Mouse (Mus musculus) embryonic stem cell, embryonic (primary cell): ENCODE results near the gene Gm27021.

Experiments
- CTCF ChIA-PET, 4 experiments: fragments of 300-600 bp in 2 of 4; fragments of 350-600 bp in 2 of 4; sonication (Branson Sonifier 250); formaldehyde crosslinking; loops; one replicate each; lab custom pipeline; 2022; ENCODE audit warnings: inconsistent platforms in 2 of 4; lab: Charles Lee
- POLR2A ChIA-PET, 4 experiments: fragments of 300-600 bp in 2 of 4; fragments of 350-600 bp in 2 of 4; sonication (Branson Sonifier 250); formaldehyde crosslinking; loops; one replicate each; lab custom pipeline; 2022; ENCODE audit warnings: antibody characterized with exemption in 4 of 4, inconsistent platforms in 1 of 4; lab: Charles Lee

Gene Gm27021

DNA sequence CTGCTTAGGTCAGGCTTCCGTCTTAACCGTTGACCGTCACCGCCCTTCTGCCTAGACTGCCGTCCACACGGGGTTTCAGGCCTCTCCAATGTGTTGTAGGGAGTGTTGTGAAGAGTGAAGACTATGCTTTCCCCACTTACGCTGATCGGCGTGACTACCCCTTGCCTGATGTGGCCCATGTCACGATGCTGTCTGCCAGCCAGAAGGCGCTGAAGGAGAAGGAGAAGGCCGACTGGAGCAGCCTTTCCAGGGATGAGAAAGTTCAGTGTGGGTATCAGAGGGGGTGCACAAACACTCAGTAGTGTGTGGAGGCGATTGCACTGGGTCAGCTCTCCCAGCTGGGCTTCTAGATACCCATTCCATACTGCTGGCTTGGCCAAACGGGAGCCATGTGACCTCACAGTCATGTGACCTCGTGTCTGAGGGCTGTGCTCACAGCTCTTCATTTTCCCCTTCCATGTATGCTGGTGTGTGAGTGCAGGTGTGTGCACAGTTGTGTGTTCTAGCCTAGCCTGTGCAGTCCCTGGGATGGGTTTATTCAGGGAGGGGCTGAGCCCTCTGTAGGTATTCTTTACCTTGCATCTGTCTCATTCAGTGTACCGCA lies 4.8 kb upstream of the Gm27021 start:
- POLR2A ChIA-PET, result interaction anchor here in 3 of 4 experiments (0.9 to 3.5 kb wide), 8 partner anchors 9 to 338 kb away, joined by 3 to 14 read pairs (median 4); partner anchors contain the start of gene Gins2 (in 1 of the 3)
- CTCF ChIA-PET, result interaction anchor here in 1 of 4 experiments (0.8 to 1.5 kb wide), 5 partner anchors 10 to 214 kb away, joined by 3 to 7 read pairs (median 4); no protein-coding TSS in a partner anchor

DNA sequence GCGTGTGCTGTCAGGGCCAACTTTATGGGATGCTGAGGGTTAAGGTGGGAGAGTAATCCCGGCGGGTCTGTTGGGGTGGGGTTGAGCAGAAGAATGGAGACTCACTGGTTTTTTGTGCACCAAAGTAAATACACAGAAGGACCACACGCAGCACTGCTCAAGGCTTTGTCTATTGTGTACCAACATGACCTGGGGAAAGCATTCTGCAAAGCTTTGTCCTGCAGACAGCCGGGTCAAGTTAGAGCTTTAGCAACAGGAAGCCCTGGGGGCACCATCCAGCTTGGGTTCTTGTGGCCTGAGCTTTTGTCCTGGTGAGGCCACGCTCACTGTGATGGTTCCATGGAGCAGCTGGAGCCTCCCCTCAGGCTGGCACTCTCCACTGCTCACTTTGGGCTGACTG lies 3.9 kb upstream of the Gm27021 start:
- POLR2A ChIA-PET, result interaction anchor here in 3 of 4 experiments (0.5 to 3.5 kb wide), 16 partner anchors 10 to 919 kb away, joined by 3 to 14 read pairs (median 3); partner anchors contain the start of gene Gins2 (in 1 of the 3)
- CTCF ChIA-PET, result interaction anchor here in 3 of 4 experiments (0.6 to 1.6 kb wide), 10 partner anchors 12 to 1462 kb away, joined by 3 to 7 read pairs (median 4); partner anchors contain the start of gene Irf8 (in 1 of the 3)

DNA sequence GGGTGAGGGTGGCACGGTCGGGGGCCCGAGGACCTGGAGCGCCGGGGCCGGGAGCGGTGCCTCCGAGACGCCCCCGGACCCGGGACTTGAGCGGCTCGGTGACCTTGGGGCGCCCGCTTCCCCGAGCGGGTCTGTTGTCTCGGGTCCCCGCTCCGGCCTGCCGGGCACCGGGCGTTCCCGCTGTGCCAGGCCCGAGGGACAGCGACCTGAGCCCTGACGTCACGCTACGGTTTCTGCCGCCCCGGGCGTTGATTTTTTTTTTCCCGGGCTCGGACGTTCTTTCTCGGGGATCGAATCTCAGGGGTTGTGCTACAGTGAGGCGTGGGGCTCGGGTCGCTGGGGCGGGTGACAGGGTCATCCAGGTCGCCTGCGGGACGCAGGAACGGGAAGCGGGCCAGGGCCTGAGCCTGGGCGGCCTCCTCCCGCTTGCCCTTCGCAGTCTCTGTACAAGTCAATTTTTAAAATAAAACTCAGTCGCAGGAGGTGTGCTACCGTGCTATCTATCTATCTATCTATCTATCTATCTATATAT lies 561 bp upstream of the Gm27021 start, which contains the start of gene Emc8:
TSS of gene Emc8 (minus strand) at position 200 of the 532 bp plus-strand sequence.
- CTCF ChIA-PET, result interaction anchor here in 3 of 4 experiments (0.6 to 1.4 kb wide), 17 partner anchors 10 to 435 kb away, joined by 3 to 15 read pairs (median 4); no protein-coding TSS in a partner anchor
- POLR2A ChIA-PET, result interaction anchor here (0.7 to 3.0 kb wide), 10 partner anchors 9 to 491 kb away, joined by 3 to 15 read pairs (median 5); partner anchors contain the start of gene Fam92b (in 1 of the 4)

DNA sequence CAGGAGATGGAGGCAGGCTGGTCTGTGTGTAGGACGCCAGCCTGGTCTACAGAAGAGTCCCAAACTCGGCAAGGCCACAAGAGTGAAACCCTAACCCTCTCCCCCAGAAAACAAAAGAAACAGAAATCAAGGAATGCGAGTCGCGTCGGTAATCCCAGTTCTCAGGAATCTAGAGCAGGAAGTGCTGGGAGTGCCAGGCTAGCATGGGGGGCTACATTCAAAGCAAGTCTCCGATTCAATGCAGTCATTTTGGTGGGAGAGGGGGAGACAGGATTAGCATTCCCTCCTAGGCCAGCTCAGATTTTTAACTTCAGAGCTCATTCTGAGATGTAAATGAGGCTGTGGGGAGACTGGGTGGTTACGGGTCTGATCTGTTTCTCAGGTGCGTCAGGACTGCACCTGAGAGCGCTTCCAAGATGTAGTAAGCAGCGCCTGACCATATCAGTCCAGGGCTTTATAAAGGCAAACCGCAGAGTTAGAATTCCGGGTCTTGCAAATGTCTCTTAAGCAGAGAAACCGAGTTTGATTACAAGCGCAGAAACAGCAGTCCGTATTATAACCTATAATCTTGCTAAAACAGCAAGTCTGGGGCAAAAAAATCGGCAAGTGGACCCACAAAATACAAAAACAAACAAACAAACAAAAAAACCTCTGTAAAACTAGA lies 940 bp downstream of the Gm27021 start:
- CTCF ChIA-PET, result interaction anchor here in 2 of 4 experiments (0.6 to 3.0 kb wide), 11 partner anchors 17 to 1451 kb away, joined by 3 to 15 read pairs (median 3); no protein-coding TSS in a partner anchor
- POLR2A ChIA-PET, result interaction anchor here in 3 of 4 experiments (1.0 to 3.0 kb wide), 12 partner anchors 9 to 340 kb away, joined by 3 to 15 read pairs (median 4); no protein-coding TSS in a partner anchor

DNA sequence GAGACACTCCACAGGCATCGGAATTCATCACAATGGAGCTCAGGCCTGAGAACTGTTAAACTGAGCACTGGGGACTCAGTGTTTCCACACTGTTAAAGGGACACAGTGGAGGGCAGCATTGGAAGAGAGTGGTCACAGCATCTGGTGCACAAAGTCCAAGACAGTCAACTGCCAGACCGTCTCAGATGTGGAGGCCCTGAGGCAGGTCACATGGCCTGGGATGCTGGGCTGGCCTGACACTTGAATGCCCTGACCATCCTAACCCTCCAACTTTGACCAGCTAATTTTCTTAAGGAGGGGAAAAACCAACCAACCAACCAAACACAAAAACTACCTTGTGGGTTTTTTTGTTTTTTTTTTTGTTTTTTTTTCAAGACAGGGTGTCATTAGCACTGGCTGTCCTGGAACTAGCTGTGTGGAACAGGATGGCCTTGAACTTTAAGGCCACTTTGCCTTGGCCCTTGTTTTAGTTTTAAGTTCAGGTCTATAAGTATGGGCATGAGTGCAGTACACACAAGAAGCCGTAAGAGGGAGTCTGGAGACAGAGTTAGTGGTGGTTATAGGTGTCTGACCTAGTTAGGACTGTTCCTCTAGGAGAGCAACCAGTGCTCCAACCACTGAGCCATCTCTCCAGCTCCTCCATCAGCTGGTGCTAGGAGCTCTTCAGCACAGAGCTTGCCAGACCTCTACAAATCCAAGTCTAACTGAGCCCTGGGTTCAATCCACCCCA lies 2.0 kb downstream of the Gm27021 start:
- CTCF ChIA-PET, result interaction anchor here (0.6 to 3.0 kb wide), 14 partner anchors 10 to 1236 kb away, joined by 3 to 14 read pairs (median 5); no protein-coding TSS in a partner anchor
- POLR2A ChIA-PET, result interaction anchor here in 3 of 4 experiments (0.6 to 3.0 kb wide), 14 partner anchors 8 to 339 kb away, joined by 3 to 15 read pairs (median 4); no protein-coding TSS in a partner anchor

DNA sequence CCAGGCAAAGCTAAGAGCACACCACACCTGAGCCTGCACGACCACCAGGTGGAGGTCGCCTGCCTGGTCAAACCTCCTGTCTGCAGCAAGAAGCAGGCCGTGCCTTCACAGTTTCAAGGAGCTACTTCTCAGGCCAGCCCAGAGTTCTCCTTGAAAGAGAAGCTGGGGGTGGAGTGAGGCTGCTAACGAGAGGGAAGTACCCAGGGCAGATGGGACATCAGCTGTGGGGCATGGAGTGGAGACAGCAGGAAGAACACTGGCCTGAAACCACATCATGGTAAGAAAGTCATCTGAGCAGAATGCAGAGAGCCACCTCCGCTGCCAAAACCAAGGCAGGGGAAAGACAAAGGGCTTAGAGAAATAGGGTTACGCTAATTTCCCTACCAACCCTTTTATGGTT lies 3.3 kb downstream of the Gm27021 start:
- CTCF ChIA-PET, result interaction anchor here (0.7 to 1.9 kb wide), 8 partner anchors 9 to 388 kb away, joined by 3 to 6 read pairs (median 3); no protein-coding TSS in a partner anchor
- POLR2A ChIA-PET, result interaction anchor here in 2 of 4 experiments (0.8 to 1.7 kb wide), 10 partner anchors 8 to 73 kb away, joined by 3 to 9 read pairs (median 3); no protein-coding TSS in a partner anchor

DNA sequence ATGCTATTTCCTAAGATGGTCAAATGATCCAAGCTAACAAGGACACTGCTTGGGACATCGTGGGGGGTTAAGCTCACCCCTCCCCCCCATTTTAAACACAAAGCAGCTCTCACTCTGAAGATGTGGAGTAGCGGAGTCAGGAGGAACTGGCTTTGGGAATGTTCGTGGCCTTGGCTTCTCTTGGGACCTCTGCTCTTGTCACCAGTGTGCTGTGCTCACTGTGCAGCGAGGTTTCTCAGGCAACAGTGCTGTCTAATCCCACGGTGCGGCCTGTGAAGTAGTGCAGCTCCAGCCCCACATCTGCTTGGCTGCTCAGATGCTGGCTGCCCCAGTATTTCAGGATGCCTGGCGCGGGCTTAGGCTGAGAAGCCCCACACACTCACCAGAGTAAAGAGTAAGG lies 10.5 kb downstream of the Gm27021 start:
- CTCF ChIA-PET, result interaction anchor here in 3 of 4 experiments (0.5 to 0.9 kb wide), 4 partner anchors 15 to 176 kb away, joined by 3 to 4 read pairs (median 3); no protein-coding TSS in a partner anchor

DNA sequence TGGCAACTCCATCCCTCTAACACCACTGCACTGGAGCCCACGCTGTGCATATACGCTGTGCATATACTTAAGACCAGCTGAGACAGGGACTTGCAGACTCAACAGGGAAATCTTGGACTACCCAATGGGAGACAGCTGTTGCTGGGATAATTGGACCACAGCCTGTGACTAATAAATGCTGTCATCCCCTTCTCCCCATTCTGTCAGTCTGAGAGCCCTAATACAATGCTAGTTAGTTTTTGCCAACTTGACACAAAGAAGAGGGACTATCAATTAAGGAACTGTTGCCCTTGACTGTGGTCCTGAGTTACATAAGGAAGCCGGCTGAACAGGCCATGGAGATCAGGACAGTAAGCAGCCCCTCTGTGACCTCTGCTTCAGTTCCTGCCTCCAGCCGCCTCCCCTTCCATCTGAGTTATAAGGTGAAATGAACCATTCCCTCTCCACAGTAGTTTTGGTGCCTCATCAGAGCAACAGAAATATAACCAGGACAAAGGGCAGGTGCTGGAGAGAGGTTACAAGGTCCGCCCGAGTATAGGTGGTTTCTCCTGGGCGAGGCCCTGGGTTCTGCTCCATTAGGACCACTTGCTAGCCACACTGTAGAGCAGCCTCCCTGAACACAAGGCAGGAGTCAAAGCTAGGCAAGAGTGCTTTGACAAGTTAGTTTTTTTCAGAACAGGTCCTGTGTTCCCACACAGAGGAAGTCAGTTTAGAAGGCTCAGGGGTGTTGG lies 11.4 kb downstream of the Gm27021 start:
- POLR2A ChIA-PET, result interaction anchor here (0.6 to 2.6 kb wide), 13 partner anchors 9 to 814 kb away, joined by 3 to 15 read pairs (median 4); partner anchors contain the start of genes Cox4i1 (in 2 of the 4), Gm27021 (in 2 of the 4) and Emc8 (in 1 of the 4)
- CTCF ChIA-PET, result interaction anchor here in 2 of 4 experiments (0.8 to 1.0 kb wide), 4 partner anchors 8 to 60 kb away, joined by 3 read pairs; no protein-coding TSS in a partner anchor

More for the DNA sequence above, 10.5 kb downstream of the Gm27021 start:
- POLR2A ChIA-PET, result interaction anchor here in 2 of 4 experiments (0.6 to 2.5 kb wide), 6 partner anchors 10 to 69 kb away, joined by 3 to 15 read pairs (median 4); partner anchors contain the start of genes Cox4i1 (in 1 of the 2), Emc8 (in 1 of the 2) and Gm27021 (in 1 of the 2)

DNA sequence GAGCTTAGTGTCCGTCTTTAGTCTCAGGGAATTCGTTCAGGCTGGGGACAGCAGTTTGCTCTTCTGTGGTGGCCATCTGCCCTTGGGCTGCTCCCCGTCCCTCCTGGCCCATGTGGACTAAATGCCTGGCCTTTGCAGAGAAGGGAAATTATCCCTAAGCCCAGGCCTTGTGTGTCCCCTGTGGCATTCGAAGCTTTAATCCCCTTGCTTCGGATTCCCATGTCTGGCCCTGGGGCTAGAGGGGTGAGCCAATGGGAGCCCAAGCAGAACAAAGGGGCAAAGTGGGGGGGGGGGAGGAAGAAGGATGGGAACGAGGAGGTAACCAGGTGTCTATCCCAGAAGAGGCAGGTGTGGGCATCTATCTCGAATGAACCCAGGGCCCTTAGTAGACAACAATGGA lies 20.3 kb downstream of the Gm27021 start, which contains the start of gene 1190005I06Rik:
TSS of gene 1190005I06Rik (minus strand) at position 101 of the 400 bp plus-strand sequence.
- ChIA-PET CTCF (interaction anchor here in 1 of 4 experiments (0.6 kb wide), 1 partner anchor 1013 kb away, joined by 3 read pairs; no protein-coding TSS in a partner anchor), POLR2A (interaction anchor here in 3 of 4 experiments (1.0 to 1.6 kb wide), 3 partner anchors 11 to 29 kb away, joined by 3 to 6 read pairs (median 4); no protein-coding TSS in a partner anchor)

DNA sequence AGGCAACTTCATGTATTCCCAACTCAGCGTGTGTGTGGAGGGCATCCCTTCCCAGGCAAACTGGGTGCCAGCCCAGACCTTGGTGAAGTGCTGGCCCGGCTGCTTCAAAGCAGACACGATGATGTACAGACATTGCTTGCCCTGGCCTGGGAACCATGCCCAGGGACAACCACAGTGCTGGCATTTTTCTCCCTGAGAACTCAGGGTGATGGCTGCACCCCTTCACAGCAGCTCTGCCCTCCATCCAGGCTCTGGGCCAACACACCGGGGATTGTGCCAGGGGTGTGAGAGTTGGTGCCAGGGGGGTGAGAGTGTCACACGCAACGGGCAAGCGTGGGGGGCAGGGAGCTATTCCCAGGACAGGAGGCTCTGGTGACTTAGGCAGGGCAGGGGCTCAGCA lies 23.2 kb downstream of the Gm27021 start:
- POLR2A ChIA-PET, result interaction anchor here in 2 of 4 experiments (1.1 to 3.6 kb wide), 4 partner anchors 8 to 25 kb away, joined by 3 to 24 read pairs (median 3); no protein-coding TSS in a partner anchor
- CTCF ChIA-PET, result interaction anchor here in 1 of 4 experiments (1.6 kb wide), 1 partner anchor 34 kb away, joined by 3 read pairs; no protein-coding TSS in a partner anchor

DNA sequence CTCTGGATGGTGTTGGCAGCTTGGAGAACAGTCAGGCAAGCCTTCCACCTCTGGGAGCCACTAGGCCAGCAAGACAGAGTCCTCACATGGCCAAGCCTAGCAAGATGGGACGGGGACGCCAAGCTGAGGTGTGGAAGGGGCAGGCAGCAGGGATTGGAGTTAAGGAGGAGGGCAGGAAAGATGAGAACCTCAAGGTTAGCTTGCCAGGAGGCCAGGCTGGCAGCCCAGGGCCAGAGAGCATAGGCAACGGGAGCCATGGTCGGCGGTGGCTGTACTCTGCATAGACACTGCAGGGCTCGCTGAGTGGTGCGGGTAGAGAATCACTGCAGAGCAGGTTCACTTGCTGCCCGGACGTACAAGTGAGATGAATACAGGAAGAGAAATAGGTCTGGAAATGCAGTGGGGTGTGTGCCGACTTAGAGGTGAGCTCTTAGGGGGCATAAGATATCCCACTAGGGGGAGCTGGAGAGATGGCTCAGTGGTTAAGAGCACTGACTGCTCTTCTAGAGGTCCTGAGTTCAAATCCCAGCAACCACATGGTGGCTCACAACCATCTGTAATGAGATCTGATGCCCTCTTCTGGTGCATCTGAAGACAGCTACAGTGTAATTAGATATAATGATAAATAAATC lies 25.7 kb downstream of the Gm27021 start:
- CTCF ChIA-PET, result interaction anchor here (0.6 to 2.4 kb wide), 35 partner anchors 8 to 497 kb away, joined by 3 to 17 read pairs (median 4); partner anchors contain the start of genes Gins2 (in 1 of the 4) and Gm27021 (in 1 of the 4)
- POLR2A ChIA-PET, result interaction anchor here in 3 of 4 experiments (0.5 to 3.6 kb wide), 13 partner anchors 9 to 307 kb away, joined by 3 to 24 read pairs (median 3); no protein-coding TSS in a partner anchor

DNA sequence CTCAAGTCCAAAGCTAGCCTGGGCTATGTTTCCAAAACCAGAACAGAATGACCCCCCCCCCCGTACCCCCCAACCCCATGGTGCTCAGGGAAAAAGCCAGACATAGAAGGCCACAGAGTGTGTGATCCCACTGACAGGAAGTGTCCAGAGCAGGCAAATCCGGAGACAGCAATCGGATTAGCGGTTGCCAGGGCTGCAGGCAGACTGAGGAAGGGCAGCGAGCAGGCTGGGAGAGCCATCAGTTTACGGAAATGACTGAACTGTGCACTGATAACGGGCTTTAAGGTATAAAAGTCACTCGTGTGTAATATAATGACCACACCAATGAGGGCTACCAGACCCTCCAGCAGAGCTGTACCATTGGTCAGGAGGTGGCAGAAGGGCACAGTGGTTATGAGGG lies 26.6 kb downstream of the Gm27021 start:
- ChIA-PET CTCF (interaction anchor here in 2 of 4 experiments (0.7 to 2.4 kb wide), 8 partner anchors 8 to 353 kb away, joined by 3 to 12 read pairs (median 5); partner anchors contain the start of gene Gm27021 (in 1 of the 2)), POLR2A (interaction anchor here in 2 of 4 experiments (0.6 to 3.6 kb wide), 5 partner anchors 9 to 306 kb away, joined by 3 to 24 read pairs (median 3); no protein-coding TSS in a partner anchor)

DNA sequence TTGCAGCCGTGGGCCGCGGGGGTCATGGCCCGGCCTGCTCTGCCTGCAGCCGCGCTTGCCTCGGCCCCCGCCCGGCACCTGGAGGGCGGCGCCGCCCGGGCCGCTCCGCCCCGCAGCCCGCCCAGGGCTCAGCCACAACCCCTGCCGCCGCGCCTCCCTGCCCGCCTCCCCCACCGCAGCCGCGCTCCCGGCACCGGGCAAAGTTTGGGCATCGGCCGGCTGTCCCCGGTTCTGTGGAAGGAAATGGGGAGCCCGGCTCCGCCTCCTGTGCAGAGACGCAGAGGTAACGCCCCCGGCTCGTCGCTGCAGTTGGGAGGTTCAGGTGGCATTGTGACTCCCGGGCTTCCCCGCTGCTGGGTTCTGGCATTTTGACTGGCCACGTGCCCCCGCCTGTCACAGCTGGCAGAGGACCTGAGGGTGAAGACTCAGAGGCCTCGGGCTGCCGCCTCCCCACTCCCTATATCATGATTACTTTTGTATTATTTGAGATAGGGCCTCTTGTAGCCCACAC lies 33.5 kb downstream of the Gm27021 start:
- POLR2A ChIA-PET, result interaction anchor here in 3 of 4 experiments (0.6 to 3.6 kb wide), 5 partner anchors 8 to 294 kb away, joined by 3 to 24 read pairs (median 4); no protein-coding TSS in a partner anchor
- CTCF ChIA-PET, result interaction anchor here in 2 of 4 experiments (0.8 to 2.9 kb wide), 2 partner anchors 8 kb away, joined by 4 to 12 read pairs; no protein-coding TSS in a partner anchor

DNA sequence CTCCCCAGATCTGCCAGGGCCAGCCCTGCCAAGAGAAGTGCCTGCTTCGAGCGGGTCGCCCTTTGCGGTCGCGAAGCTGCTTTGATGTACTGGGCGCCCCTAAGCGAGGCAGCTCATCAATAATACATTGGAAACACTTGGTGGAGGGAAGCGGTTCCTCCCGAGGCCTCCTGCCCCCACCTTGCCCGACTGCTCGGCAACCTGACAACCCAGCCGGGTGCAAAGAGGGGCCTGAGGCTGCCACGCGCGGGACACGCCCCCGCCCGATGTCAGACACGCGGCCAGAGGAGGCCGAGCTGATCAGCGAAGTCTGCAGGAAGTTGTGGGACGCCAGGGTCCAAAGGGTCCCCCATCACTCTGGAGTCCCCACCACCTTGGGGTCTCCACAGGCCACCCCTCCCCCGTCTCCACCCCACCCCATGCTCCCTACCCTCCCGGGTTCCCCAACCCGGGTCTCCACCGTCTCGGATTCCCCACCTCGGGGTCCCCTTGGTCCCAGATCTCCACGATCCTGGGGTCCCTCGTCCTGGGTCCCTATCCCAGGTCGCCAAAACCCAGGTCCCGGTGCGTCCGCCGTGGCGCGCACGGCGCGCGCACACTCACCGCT lies 34.1 kb downstream of the Gm27021 start:
- CTCF ChIA-PET, result interaction anchor here (0.6 to 2.9 kb wide), 16 partner anchors 9 to 455 kb away, joined by 3 to 15 read pairs (median 4); no protein-coding TSS in a partner anchor

More for the DNA sequence above, 34.1 kb downstream of the Gm27021 start:
- POLR2A ChIA-PET, result interaction anchor here in 2 of 4 experiments (0.9 to 3.6 kb wide), 9 partner anchors 9 to 32 kb away, joined by 3 to 25 read pairs (median 5); no protein-coding TSS in a partner anchor
